Mouse (Mus musculus) G1E (cell line): ENCODE data around the gene Tubb4b.

Source experiments
- CTCF ChIP-seq: IDR thresholded peaks from 2 replicates; pipeline ENCODE4 v1.5.1; 2012; ENCODE audit warnings: low read depth, low read length, inconsistent platforms, mixed read lengths
- GATA1 ChIP-seq: IDR thresholded peaks from 2 replicates; pipeline ENCODE4 v1.6.1; 2012; ENCODE audit warnings: borderline replicate concordance, low read length, inconsistent platforms, mixed read lengths

DNA sequence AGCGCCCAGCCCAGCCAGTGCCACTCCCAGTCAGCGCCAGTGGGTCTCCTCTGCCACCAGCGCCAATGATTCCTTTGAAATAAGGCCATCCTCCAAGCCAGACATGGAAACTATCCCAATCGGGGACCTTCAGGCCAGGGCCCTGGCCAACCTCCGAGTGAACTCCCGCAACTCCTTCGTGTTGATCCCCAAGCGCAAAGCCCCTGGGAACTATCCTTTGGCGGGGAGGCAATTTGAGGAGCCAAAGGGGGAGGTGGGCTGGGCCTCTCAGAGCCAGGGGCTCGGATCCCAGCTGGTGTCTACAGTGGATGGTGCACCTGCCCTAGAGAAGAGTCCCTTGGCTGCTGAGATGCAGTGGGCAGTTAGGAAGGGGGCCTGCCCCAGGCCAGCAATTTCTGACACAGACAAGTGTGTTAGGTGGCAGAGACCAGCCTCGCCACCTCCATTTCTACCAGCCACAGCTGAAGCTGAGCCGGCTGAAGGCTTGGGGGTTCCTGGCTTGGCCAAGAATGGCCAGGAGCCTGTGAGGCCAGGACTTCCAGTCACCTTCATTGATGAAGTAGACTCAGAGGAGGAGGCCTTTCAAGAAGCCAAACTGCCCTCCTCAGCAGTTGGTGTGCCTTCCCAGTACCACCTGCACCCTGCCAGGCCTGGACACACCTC lies 39.3 kb upstream of the Tubb4b start:
- TF ChIP-seq CTCF (no peak), GATA1 (no peak)
